Mouse (Mus musculus): ENCODE measurements around the gene Vgll4. TPM values are rescaled to one million over a fixed set of nuclear protein-coding genes. Genes with fewer than 3 reads are reported as not detected.
"Not testable (repeated sequence)": the region's sequence is repeated elsewhere in the genome, so short reads cannot be mapped to it uniquely, and the experiment has no call there.

Vgll4 gene
- polyA plus RNA-seq, 2 experiments: 70.1 to 103 TPM

- Histone ChIP-seq H3K4me2 (replicated peaks; ENCODE audit: low read depth, low read length, severe bottlenecking) (no peak overlapping the region), H3K36me3 (ENCODE audit: control insufficient read depth, insufficient read depth, low read length) (no peaks in the 10 kb centered on the region), H3K9ac (ENCODE audit: low read depth, low read length, severe bottlenecking) (no peak overlapping the region), H3K27me3 (ENCODE audit: control insufficient read depth, insufficient read depth, low read length) (no peaks in the 10 kb centered on the region), H3K4me1 (ENCODE audit: control insufficient read depth, insufficient read depth, low read length) (peaks cover 21% of the 10 kb centered on the region), H3K27ac (replicated peaks; ENCODE audit: low read depth, low read length) (no peak overlapping the region), H3K9me3 (ENCODE audit: control insufficient read depth, low read length) (no peaks in the 10 kb centered on the region), H3K4me3 (replicated peaks; ENCODE audit: low read length) (no peak overlapping the region)
- no peak for TF ChIP-seq POLR2A (IDR thresholded peaks at IDR 0.05; ENCODE audit: borderline replicate concordance, extremely low read depth, insufficient read depth, insufficient read length)
- peak; percentile 77 for DNase-seq (ENCODE audit: low spot score)
- 30% methylated on average over 6 of the region's 6 CpGs for WGBS
- no peak for ATAC-seq (ENCODE audit: low FRiP score, low read depth)
Observed at GRCm38 (mm10) chr6:114926369-114927157, 43.2 kb downstream of the Vgll4 start.

GRCm38 (mm10) chr6:114925196-114925595 lies 44.6 kb downstream of the Vgll4 start:
- no peak overlapping the region for H3K27ac ChIP-seq (replicated peaks; ENCODE audit: low read depth, low read length)
- peaks cover 7% of the 10 kb centered on the region for H3K4me1 ChIP-seq (ENCODE audit: control insufficient read depth, insufficient read depth, low read length)
- ATAC-seq (ENCODE audit: low FRiP score, low read depth) (no peak), DNase-seq (ENCODE audit: low spot score) (no peak)
- no peak for TF ChIP-seq POLR2A (IDR thresholded peaks at IDR 0.05; ENCODE audit: borderline replicate concordance, extremely low read depth, insufficient read depth, insufficient read length)
- no peak overlapping the region for H3K4me3 ChIP-seq (replicated peaks; ENCODE audit: low read length)
- H3K4me2 ChIP-seq (replicated peaks; ENCODE audit: low read depth, low read length, severe bottlenecking): no peak overlapping the region
- no peaks in the 10 kb centered on the region for H3K36me3 ChIP-seq (ENCODE audit: control insufficient read depth, insufficient read depth, low read length)
- no peak overlapping the region for H3K9ac ChIP-seq (ENCODE audit: low read depth, low read length, severe bottlenecking)
- no peaks in the 10 kb centered on the region for H3K9me3 ChIP-seq (ENCODE audit: control insufficient read depth, low read length)
- 87% methylated on average over 4 of the region's 4 CpGs for WGBS
- H3K27me3 ChIP-seq (ENCODE audit: control insufficient read depth, insufficient read depth, low read length): no peaks in the 10 kb centered on the region

GRCm38 (mm10) chr6:114922355-114923096 lies 47.3 kb downstream of the Vgll4 start:
- not testable (repeated sequence) for H3K27ac ChIP-seq (replicated peaks; ENCODE audit: low read depth, low read length); H3K9me3 ChIP-seq (ENCODE audit: control insufficient read depth, low read length); H3K36me3 ChIP-seq (ENCODE audit: control insufficient read depth, insufficient read depth, low read length); DNase-seq (ENCODE audit: low spot score); H3K27me3 ChIP-seq (ENCODE audit: control insufficient read depth, insufficient read depth, low read length); H3K4me2 ChIP-seq (replicated peaks; ENCODE audit: low read depth, low read length, severe bottlenecking); H3K4me3 ChIP-seq (replicated peaks; ENCODE audit: low read length); ATAC-seq (ENCODE audit: low FRiP score, low read depth); H3K9ac ChIP-seq (ENCODE audit: low read depth, low read length, severe bottlenecking)
- 75% methylated on average over 7 of the region's 7 CpGs for WGBS
- H3K4me1 ChIP-seq (ENCODE audit: control insufficient read depth, insufficient read depth, low read length): peaks cover 21% of the 10 kb centered on the region

DNA sequence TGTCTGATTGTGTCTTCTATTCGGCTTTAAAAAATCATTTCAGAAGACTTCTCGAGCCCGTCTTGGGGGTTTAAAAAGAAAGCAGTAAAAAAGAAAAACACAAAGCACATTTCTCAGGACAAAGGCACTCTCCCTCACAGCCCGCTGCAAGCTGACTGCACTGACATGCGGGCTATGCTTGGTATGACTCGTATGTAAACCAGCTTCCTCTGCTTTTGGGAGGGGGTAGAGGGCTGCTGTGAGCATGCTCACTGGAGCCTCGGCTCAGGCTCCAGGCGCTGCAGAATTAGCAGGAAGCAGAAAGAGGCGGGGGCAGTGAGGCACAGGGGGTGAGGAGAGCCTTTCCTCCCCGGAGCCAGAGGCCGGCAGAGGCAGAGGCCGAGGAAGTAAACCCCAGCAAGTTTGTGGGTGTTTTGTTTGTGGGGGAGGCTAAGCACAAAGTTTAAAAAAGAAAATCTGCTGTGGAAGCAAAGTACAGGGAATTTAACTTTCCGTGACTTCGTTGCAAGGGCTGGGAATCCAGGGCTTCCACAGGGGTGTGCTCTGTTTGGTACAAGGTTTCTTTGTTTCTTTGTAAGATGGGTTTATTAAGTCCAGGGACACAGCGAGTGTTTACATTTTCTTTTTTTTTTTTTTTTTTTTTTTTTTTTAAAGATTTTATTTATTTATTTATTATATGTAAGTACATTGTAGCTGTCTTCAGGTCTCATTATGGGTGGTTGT lies 48.0 kb downstream of the Vgll4 start:
- Histone ChIP-seq H3K9me3 (ENCODE audit: control insufficient read depth, low read length) (no peaks in the 10 kb centered on the region), H3K4me3 (replicated peaks; ENCODE audit: low read length) (peak overlapping the region; percentile 56), H3K9ac (ENCODE audit: low read depth, low read length, severe bottlenecking) (peak overlapping the region; percentile 81), H3K4me1 (ENCODE audit: control insufficient read depth, insufficient read depth, low read length) (peaks cover 28% of the 10 kb centered on the region), H3K27ac (replicated peaks; ENCODE audit: low read depth, low read length) (peak overlapping the region; percentile 85), H3K36me3 (ENCODE audit: control insufficient read depth, insufficient read depth, low read length) (peaks cover 4% of the 10 kb centered on the region), H3K4me2 (replicated peaks; ENCODE audit: low read depth, low read length, severe bottlenecking) (peak overlapping the region; percentile 88), H3K27me3 (ENCODE audit: control insufficient read depth, insufficient read depth, low read length) (no peaks in the 10 kb centered on the region)
- WGBS: 2% methylated on average over 15 of the region's 15 CpGs
- DNase-seq (ENCODE audit: low spot score) (peak; percentile 90), ATAC-seq (ENCODE audit: low FRiP score, low read depth) (peak; percentile 92)
- TF ChIP-seq POLR2A (IDR thresholded peaks at IDR 0.05; ENCODE audit: borderline replicate concordance, extremely low read depth, insufficient read depth, insufficient read length): peak; percentile 99; the same call in 1 of the 2 replicates

Data from limb, embryonic 14.5 days (tissue).